Comparison of ENCODE assay signal across 40 mouse cellular contexts in genomic region chr9:38874880-38875279, GRCm38 (mm10). TPM values are rescaled to one million over a fixed set of nuclear protein-coding genes. Genes with fewer than 3 reads are reported as not detected.
"Had no signal": no experiment of that assay in that cellular context is flagged by ENCODE, and none has a peak within 500 bp of the region (broad histone marks: within the 10 kb centered on the region; RNA-seq: fewer than 3 reads in every experiment).

No protein-coding gene starts in this region.

RNA-seq across cellular contexts. Expression of gene Olfr926, which starts 2.0 kb away (rescaled TPM):
- total RNA-seq: left cerebral cortex, postnatal 14 days; left cerebral cortex, postnatal 25 days; left cerebral cortex, postnatal 36 days; left cerebral cortex, postnatal 4 days; liver, adult 2 months; megakaryocyte progenitor cell, adult 5-6 weeks; megakaryocyte, adult 5-6 weeks; megakaryocyte-erythroid progenitor cell, adult 5-6 weeks; midbrain, postnatal 0 days; monocyte, adult 5-6 weeks had no signal
- polyA plus RNA-seq: limb, embryonic 10.5 days; limb, embryonic 11.5 days; limb, embryonic 12.5 days; limb, embryonic 13.5 days; limb, embryonic 14.5 days; limb, embryonic 15.5 days; liver, adult 2 months; liver, embryonic 11.5 days; liver, embryonic 12.5 days; liver, embryonic 13.5 days; liver, embryonic 14.5 days; liver, embryonic 15.5 days; liver, embryonic 16.5 days; liver, postnatal 0 days; lung, adult 2 months; lung, embryonic 14.5 days; lung, embryonic 15.5 days; lung, embryonic 16.5 days; lung, postnatal 0 days; macrophage; midbrain, embryonic 10.5 days; midbrain, embryonic 11.5 days; midbrain, embryonic 12.5 days; midbrain, embryonic 13.5 days; midbrain, embryonic 14.5 days; midbrain, embryonic 15.5 days; midbrain, embryonic 16.5 days; midbrain, postnatal 0 days; myocyte; neural tube, embryonic 11.5 days; neural tube, embryonic 12.5 days; neural tube, embryonic 13.5 days had no signal

RNA-seq across cellular contexts. Expression of gene Olfr26, which starts 20.0 kb away (rescaled TPM):
- total RNA-seq: left cerebral cortex, postnatal 14 days; left cerebral cortex, postnatal 25 days; left cerebral cortex, postnatal 36 days; left cerebral cortex, postnatal 4 days; liver, adult 2 months; megakaryocyte progenitor cell, adult 5-6 weeks; megakaryocyte, adult 5-6 weeks; megakaryocyte-erythroid progenitor cell, adult 5-6 weeks; midbrain, postnatal 0 days; monocyte, adult 5-6 weeks had no signal
- polyA plus RNA-seq: limb, embryonic 10.5 days; limb, embryonic 11.5 days; limb, embryonic 12.5 days; limb, embryonic 13.5 days; limb, embryonic 14.5 days; limb, embryonic 15.5 days; liver, adult 2 months; liver, embryonic 11.5 days; liver, embryonic 12.5 days; liver, embryonic 13.5 days; liver, embryonic 14.5 days; liver, embryonic 15.5 days; liver, embryonic 16.5 days; liver, postnatal 0 days; lung, adult 2 months; lung, embryonic 14.5 days; lung, embryonic 15.5 days; lung, embryonic 16.5 days; lung, postnatal 0 days; macrophage; midbrain, embryonic 10.5 days; midbrain, embryonic 11.5 days; midbrain, embryonic 12.5 days; midbrain, embryonic 13.5 days; midbrain, embryonic 14.5 days; midbrain, embryonic 15.5 days; midbrain, embryonic 16.5 days; midbrain, postnatal 0 days; myocyte; neural tube, embryonic 11.5 days; neural tube, embryonic 12.5 days; neural tube, embryonic 13.5 days had no signal

RNA-seq across cellular contexts. Expression of gene Olfr924, which starts 30.6 kb away (rescaled TPM):
- total RNA-seq: left cerebral cortex, postnatal 14 days; left cerebral cortex, postnatal 25 days; left cerebral cortex, postnatal 36 days; left cerebral cortex, postnatal 4 days; liver, adult 2 months; megakaryocyte progenitor cell, adult 5-6 weeks; megakaryocyte, adult 5-6 weeks; megakaryocyte-erythroid progenitor cell, adult 5-6 weeks; midbrain, postnatal 0 days; monocyte, adult 5-6 weeks had no signal
- polyA plus RNA-seq: limb, embryonic 10.5 days; limb, embryonic 11.5 days; limb, embryonic 12.5 days; limb, embryonic 13.5 days; limb, embryonic 14.5 days; limb, embryonic 15.5 days; liver, adult 2 months; liver, embryonic 11.5 days; liver, embryonic 12.5 days; liver, embryonic 13.5 days; liver, embryonic 14.5 days; liver, embryonic 15.5 days; liver, embryonic 16.5 days; liver, postnatal 0 days; lung, adult 2 months; lung, embryonic 14.5 days; lung, embryonic 15.5 days; lung, embryonic 16.5 days; lung, postnatal 0 days; macrophage; midbrain, embryonic 10.5 days; midbrain, embryonic 11.5 days; midbrain, embryonic 12.5 days; midbrain, embryonic 13.5 days; midbrain, embryonic 14.5 days; midbrain, embryonic 15.5 days; midbrain, embryonic 16.5 days; midbrain, postnatal 0 days; myocyte; neural tube, embryonic 11.5 days; neural tube, embryonic 12.5 days; neural tube, embryonic 13.5 days had no signal

RNA-seq across cellular contexts. Expression of gene Olfr923, which starts 48.5 kb away (rescaled TPM):
- total RNA-seq: left cerebral cortex, postnatal 14 days; left cerebral cortex, postnatal 25 days; left cerebral cortex, postnatal 36 days; left cerebral cortex, postnatal 4 days; liver, adult 2 months; megakaryocyte progenitor cell, adult 5-6 weeks; megakaryocyte, adult 5-6 weeks; megakaryocyte-erythroid progenitor cell, adult 5-6 weeks; midbrain, postnatal 0 days; monocyte, adult 5-6 weeks had no signal
- polyA plus RNA-seq: limb, embryonic 10.5 days; limb, embryonic 11.5 days; limb, embryonic 12.5 days; limb, embryonic 13.5 days; limb, embryonic 14.5 days; limb, embryonic 15.5 days; liver, adult 2 months; liver, embryonic 11.5 days; liver, embryonic 12.5 days; liver, embryonic 13.5 days; liver, embryonic 14.5 days; liver, embryonic 16.5 days; liver, postnatal 0 days; lung, adult 2 months; lung, embryonic 14.5 days; lung, embryonic 15.5 days; lung, embryonic 16.5 days; lung, postnatal 0 days; macrophage; midbrain, embryonic 10.5 days; midbrain, embryonic 11.5 days; midbrain, embryonic 12.5 days; midbrain, embryonic 13.5 days; midbrain, embryonic 14.5 days; midbrain, embryonic 15.5 days; midbrain, embryonic 16.5 days; midbrain, postnatal 0 days; myocyte; neural tube, embryonic 11.5 days; neural tube, embryonic 12.5 days; neural tube, embryonic 13.5 days had no signal

RNA-seq across cellular contexts. Expression of gene Olfr930, which starts 54.7 kb away (rescaled TPM):
- total RNA-seq: left cerebral cortex, postnatal 14 days; left cerebral cortex, postnatal 25 days; left cerebral cortex, postnatal 36 days; left cerebral cortex, postnatal 4 days; liver, adult 2 months; megakaryocyte progenitor cell, adult 5-6 weeks; megakaryocyte, adult 5-6 weeks; megakaryocyte-erythroid progenitor cell, adult 5-6 weeks; midbrain, postnatal 0 days; monocyte, adult 5-6 weeks had no signal
- polyA plus RNA-seq: limb, embryonic 10.5 days; limb, embryonic 11.5 days; limb, embryonic 12.5 days; limb, embryonic 13.5 days; limb, embryonic 14.5 days; limb, embryonic 15.5 days; liver, adult 2 months; liver, embryonic 11.5 days; liver, embryonic 12.5 days; liver, embryonic 13.5 days; liver, embryonic 14.5 days; liver, embryonic 15.5 days; liver, embryonic 16.5 days; liver, postnatal 0 days; lung, adult 2 months; lung, embryonic 14.5 days; lung, embryonic 15.5 days; lung, embryonic 16.5 days; lung, postnatal 0 days; macrophage; midbrain, embryonic 10.5 days; midbrain, embryonic 11.5 days; midbrain, embryonic 12.5 days; midbrain, embryonic 13.5 days; midbrain, embryonic 14.5 days; midbrain, embryonic 15.5 days; midbrain, embryonic 16.5 days; midbrain, postnatal 0 days; myocyte; neural tube, embryonic 11.5 days; neural tube, embryonic 12.5 days; neural tube, embryonic 13.5 days had no signal
